Mouse (Mus musculus): ENCODE data around the gene Cntf. TPM values are rescaled to one million over a fixed set of nuclear protein-coding genes. Genes with fewer than 3 reads are reported as not detected.

Gene Cntf
- polyA plus RNA-seq, 1 experiment from 2014 or later, result 0.41 TPM

GRCm38 (mm10) chr19:12800621-12801020 lies 35.2 kb upstream of the Cntf start:
- H3K9me3 ChIP-seq (ENCODE audit: control insufficient read depth, low read length), result no peaks in the 10 kb centered on the region
- no peak overlapping the region for H3K9ac ChIP-seq (ENCODE audit: low read length)
- H3K4me1 ChIP-seq (ENCODE audit: control insufficient read depth in 2 of 2, insufficient read depth in 2 of 2, low read length in 2 of 2), result no peaks in the 10 kb centered on the region
- WGBS, result 62% methylated on average over 2 of the region's 2 CpGs
- ATAC-seq (ENCODE audit: insufficient number of reproducible peaks, insufficient read depth, low FRiP score, low read depth), result no peak
- H3K36me3 ChIP-seq (ENCODE audit: control insufficient read depth, insufficient read depth, low read length), result no peaks in the 10 kb centered on the region
- H3K4me2 ChIP-seq (ENCODE audit: low read length), result no peak overlapping the region
- H3K4me3 ChIP-seq (ENCODE audit: control insufficient read depth in 1 of 2, insufficient read depth in 1 of 2, low read depth in 1 of 2, low read length in 2 of 2), result no peak overlapping the region
- H3K27me3 ChIP-seq (ENCODE audit: control insufficient read depth, insufficient read depth, low read length), result no peaks in the 10 kb centered on the region
- H3K27ac ChIP-seq (replicated peaks in 1 of 2; ENCODE audit: control insufficient read depth in 1 of 2, insufficient read depth in 1 of 2, low read depth in 2 of 2, low read length in 2 of 2), result no peak overlapping the region

GRCm38 (mm10) chr19:12799081-12799480 lies 33.6 kb upstream of the Cntf start:
- Histone ChIP-seq H3K27me3 (ENCODE audit: control insufficient read depth, insufficient read depth, low read length) (no peaks in the 10 kb centered on the region), H3K4me2 (ENCODE audit: low read length) (no peak overlapping the region), H3K9ac (ENCODE audit: low read length) (no peak overlapping the region), H3K36me3 (ENCODE audit: control insufficient read depth, insufficient read depth, low read length) (no peaks in the 10 kb centered on the region), H3K27ac (replicated peaks in 1 of 2; ENCODE audit: control insufficient read depth in 1 of 2, insufficient read depth in 1 of 2, low read depth in 2 of 2, low read length in 2 of 2) (no peak overlapping the region), H3K4me3 (ENCODE audit: control insufficient read depth in 1 of 2, insufficient read depth in 1 of 2, low read depth in 1 of 2, low read length in 2 of 2) (no peak overlapping the region), H3K9me3 (ENCODE audit: control insufficient read depth, low read length) (no peaks in the 10 kb centered on the region), H3K4me1 (ENCODE audit: control insufficient read depth in 2 of 2, insufficient read depth in 2 of 2, low read length in 2 of 2) (no peaks in the 10 kb centered on the region)
- 78% methylated on average over 3 of the region's 3 CpGs for WGBS
- ATAC-seq (ENCODE audit: insufficient number of reproducible peaks, insufficient read depth, low FRiP score, low read depth), result no peak

GRCm38 (mm10) chr19:12798404-12798803 lies 33.0 kb upstream of the Cntf start:
- 69% methylated on average over 4 of the region's 4 CpGs for WGBS

GRCm38 (mm10) chr19:12797071-12797470 lies 31.6 kb upstream of the Cntf start:
- peak overlapping the region; percentile 98 for H3K9ac ChIP-seq (ENCODE audit: low read length)
- 2% methylated on average over 7 of the region's 7 CpGs for WGBS
- H3K4me3 ChIP-seq (ENCODE audit: control insufficient read depth in 1 of 2, insufficient read depth in 1 of 2, low read depth in 1 of 2, low read length in 2 of 2), result peak overlapping the region; percentile 87 to 96; a peak in 3 of 4 replicates

More at GRCm38 (mm10) chr19:12798404-12798803, 33.0 kb upstream of the Cntf start:
- Histone ChIP-seq H3K4me1 (ENCODE audit: control insufficient read depth in 2 of 2, insufficient read depth in 2 of 2, low read length in 2 of 2) (peaks cover 0 to 2% of the 10 kb centered on the region in 2 experiments; a peak in 1 of 4 replicates), H3K9me3 (ENCODE audit: control insufficient read depth, low read length) (no peaks in the 10 kb centered on the region), H3K27ac (replicated peaks in 1 of 2; ENCODE audit: control insufficient read depth in 1 of 2, insufficient read depth in 1 of 2, low read depth in 2 of 2, low read length in 2 of 2) (no peak overlapping the region), H3K4me3 (ENCODE audit: control insufficient read depth in 1 of 2, insufficient read depth in 1 of 2, low read depth in 1 of 2, low read length in 2 of 2) (no peak overlapping the region), H3K36me3 (ENCODE audit: control insufficient read depth, insufficient read depth, low read length) (no peaks in the 10 kb centered on the region), H3K4me2 (ENCODE audit: low read length) (no peak overlapping the region), H3K9ac (ENCODE audit: low read length) (no peak overlapping the region), H3K27me3 (ENCODE audit: control insufficient read depth, insufficient read depth, low read length) (no peaks in the 10 kb centered on the region)
- no peak for ATAC-seq (ENCODE audit: insufficient number of reproducible peaks, insufficient read depth, low FRiP score, low read depth)

GRCm38 (mm10) chr19:12796328-12796931 lies 31.0 kb upstream of the Cntf start:
- WGBS, result under 1% methylated on average over 29 of the region's 29 CpGs
- H3K4me3 ChIP-seq (ENCODE audit: control insufficient read depth in 1 of 2, insufficient read depth in 1 of 2, low read depth in 1 of 2, low read length in 2 of 2), result peak overlapping the region; percentile 87 to 96
- no peaks in the 10 kb centered on the region for H3K9me3 ChIP-seq (ENCODE audit: control insufficient read depth, low read length)
- peak overlapping the region; percentile 98 for H3K9ac ChIP-seq (ENCODE audit: low read length)
- no peaks in the 10 kb centered on the region for H3K36me3 ChIP-seq (ENCODE audit: control insufficient read depth, insufficient read depth, low read length)
- peak overlapping the region; percentile 87 for H3K4me2 ChIP-seq (ENCODE audit: low read length)
- no peak for ATAC-seq (ENCODE audit: insufficient number of reproducible peaks, insufficient read depth, low FRiP score, low read depth)
- H3K27ac ChIP-seq (replicated peaks in 1 of 2; ENCODE audit: control insufficient read depth in 1 of 2, insufficient read depth in 1 of 2, low read depth in 2 of 2, low read length in 2 of 2), result peak overlapping the region; percentile 100
- no peaks in the 10 kb centered on the region for H3K27me3 ChIP-seq (ENCODE audit: control insufficient read depth, insufficient read depth, low read length)
- H3K4me1 ChIP-seq (ENCODE audit: control insufficient read depth in 2 of 2, insufficient read depth in 2 of 2, low read length in 2 of 2), result peaks cover 2 to 12% of the 10 kb centered on the region in 2 experiments; a peak in 3 of 4 replicates

More at GRCm38 (mm10) chr19:12797071-12797470, 31.6 kb upstream of the Cntf start:
- H3K4me2 ChIP-seq (ENCODE audit: low read length), result peak overlapping the region; percentile 87
- peaks cover 0 to 8% of the 10 kb centered on the region in 2 experiments; a peak in 2 of 4 replicates for H3K4me1 ChIP-seq (ENCODE audit: control insufficient read depth in 2 of 2, insufficient read depth in 2 of 2, low read length in 2 of 2)
- H3K27ac ChIP-seq (replicated peaks in 1 of 2; ENCODE audit: control insufficient read depth in 1 of 2, insufficient read depth in 1 of 2, low read depth in 2 of 2, low read length in 2 of 2), result peak overlapping the region; percentile 100
- H3K9me3 ChIP-seq (ENCODE audit: control insufficient read depth, low read length), result no peaks in the 10 kb centered on the region
- H3K27me3 ChIP-seq (ENCODE audit: control insufficient read depth, insufficient read depth, low read length), result no peaks in the 10 kb centered on the region
- H3K36me3 ChIP-seq (ENCODE audit: control insufficient read depth, insufficient read depth, low read length), result no peaks in the 10 kb centered on the region
- no peak for ATAC-seq (ENCODE audit: insufficient number of reproducible peaks, insufficient read depth, low FRiP score, low read depth)

GRCm38 (mm10) chr19:12795511-12796327 lies 30.3 kb upstream of the Cntf start, which contains the start of the genes Zfp91 and Lpxn:
Zfp91 (minus strand) TSS chr19:12796126.
Lpxn (plus strand) TSS chr19:12796193.
- no peaks in the 10 kb centered on the region for H3K27me3 ChIP-seq (ENCODE audit: control insufficient read depth, insufficient read depth, low read length)
- H3K4me3 ChIP-seq (ENCODE audit: control insufficient read depth in 1 of 2, insufficient read depth in 1 of 2, low read depth in 1 of 2, low read length in 2 of 2), result peak within 1 kb of the TSS; percentile 96 to 98
- H3K4me2 ChIP-seq (ENCODE audit: low read length), result peak within 1 kb of the TSS; percentile 87
- peak; percentile 93 for ATAC-seq (ENCODE audit: insufficient number of reproducible peaks, insufficient read depth, low FRiP score, low read depth)
- peak within 1 kb of the TSS; percentile 100 for H3K9ac ChIP-seq (ENCODE audit: low read length)
- no peaks in the 10 kb centered on the region for H3K9me3 ChIP-seq (ENCODE audit: control insufficient read depth, low read length)
- H3K36me3 ChIP-seq (ENCODE audit: control insufficient read depth, insufficient read depth, low read length), result no peaks in the 10 kb centered on the region
- H3K4me1 ChIP-seq (ENCODE audit: control insufficient read depth in 2 of 2, insufficient read depth in 2 of 2, low read length in 2 of 2), result peaks cover 2 to 17% of the 10 kb centered on the region in 2 experiments; a peak in 3 of 4 replicates
- under 1% methylated on average over 63 of the region's 76 CpGs for WGBS
- H3K27ac ChIP-seq (replicated peaks in 1 of 2; ENCODE audit: control insufficient read depth in 1 of 2, insufficient read depth in 1 of 2, low read depth in 2 of 2, low read length in 2 of 2), result peak within 1 kb of the TSS; percentile 100

- H3K36me3 ChIP-seq (ENCODE audit: control insufficient read depth, insufficient read depth, low read length), result peaks cover under 1% of the 10 kb centered on the region; the same call in 1 of the 2 replicates
- H3K4me3 ChIP-seq (ENCODE audit: control insufficient read depth in 1 of 2, insufficient read depth in 1 of 2, low read depth in 1 of 2, low read length in 2 of 2), result peak overlapping the region; percentile 96 to 98
- H3K27me3 ChIP-seq (ENCODE audit: control insufficient read depth, insufficient read depth, low read length), result no peaks in the 10 kb centered on the region
- peaks cover 2 to 17% of the 10 kb centered on the region in 2 experiments; a peak in 3 of 4 replicates for H3K4me1 ChIP-seq (ENCODE audit: control insufficient read depth in 2 of 2, insufficient read depth in 2 of 2, low read length in 2 of 2)
- peak overlapping the region; percentile 78 for H3K4me2 ChIP-seq (ENCODE audit: low read length)
- no peaks in the 10 kb centered on the region for H3K9me3 ChIP-seq (ENCODE audit: control insufficient read depth, low read length)
- H3K9ac ChIP-seq (ENCODE audit: low read length), result peak overlapping the region; percentile 100
- ATAC-seq (ENCODE audit: insufficient number of reproducible peaks, insufficient read depth, low FRiP score, low read depth), result peak; percentile 20
- peak overlapping the region; percentile 100 for H3K27ac ChIP-seq (replicated peaks in 1 of 2; ENCODE audit: control insufficient read depth in 1 of 2, insufficient read depth in 1 of 2, low read depth in 2 of 2, low read length in 2 of 2)
- WGBS, result 0% methylated on average over 42 of the region's 63 CpGs
These were observed 29.7 kb upstream of the Cntf start for GRCm38 (mm10) chr19:12795110-12795509.

All from heart, embryonic 14.5 days (tissue).